Mouse (Mus musculus): Measurements from ENCODE around the gene Rgl2.

Rgl2 gene

DNA sequence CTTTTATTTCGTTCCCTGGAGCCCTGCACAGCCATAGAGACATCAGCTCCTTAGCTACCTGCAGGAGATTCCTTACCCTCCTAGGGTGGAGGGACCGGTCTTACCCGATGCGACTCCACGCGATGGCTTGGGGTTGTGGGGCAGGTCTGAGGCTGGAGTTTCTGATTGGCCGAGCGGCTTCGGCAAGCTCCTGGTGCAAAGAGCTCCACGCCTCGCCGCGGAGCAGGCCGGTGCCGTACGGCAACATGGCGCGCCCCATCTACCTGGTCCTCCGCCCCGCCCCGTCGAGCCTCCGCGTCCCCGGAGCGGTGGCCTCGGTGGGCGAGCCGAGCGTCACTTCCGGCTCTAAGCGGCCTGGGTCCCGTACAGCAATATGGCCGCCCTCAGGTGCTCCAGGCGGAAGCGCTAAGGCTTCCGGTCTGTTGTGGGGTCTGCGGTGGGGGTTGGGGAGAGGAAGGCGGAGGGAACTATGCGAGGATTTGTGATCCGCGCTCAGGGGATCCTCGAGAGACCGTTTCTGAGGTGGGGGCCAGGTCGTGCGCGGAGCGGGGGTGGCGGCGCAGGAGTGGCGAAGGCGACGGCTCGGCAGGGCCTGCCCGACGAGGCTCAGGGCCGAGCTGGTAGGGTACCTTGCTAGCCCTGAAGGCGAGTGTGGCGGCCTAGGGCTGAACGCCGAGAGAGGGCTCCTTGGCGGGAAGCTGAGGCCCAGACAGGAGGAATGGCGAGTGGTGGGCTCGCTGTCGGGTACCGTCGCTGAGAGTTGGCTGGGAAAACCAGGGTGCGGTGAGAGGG, 20.1 kb upstream of the Rgl2 start, which contains the start of gene Daxx:
TSS of gene Daxx (plus strand) at position 338 of the 792 bp plus-strand sequence.
- DNase-seq: peak; percentile 98

DNA sequence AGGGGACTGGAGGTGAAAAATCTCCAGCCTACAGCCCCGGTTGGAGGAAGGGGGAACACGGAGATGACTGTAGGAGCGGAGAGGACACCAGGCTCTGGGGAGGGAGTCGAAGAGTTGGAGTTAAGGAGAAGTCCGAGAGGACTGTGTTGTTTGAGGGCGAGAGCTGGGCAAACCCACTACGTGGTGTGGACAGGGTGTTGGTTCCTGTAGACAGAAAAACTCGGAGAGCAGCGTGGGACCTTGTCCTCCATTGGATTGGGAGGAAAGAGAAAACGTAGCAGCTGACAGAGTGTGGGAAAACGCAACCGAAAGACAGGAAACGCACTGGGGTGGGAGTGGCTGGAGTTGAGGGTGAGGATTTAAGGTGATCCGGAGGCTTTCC, 19.5 kb upstream of the Rgl2 start:
- no peak for DNase-seq

DNA sequence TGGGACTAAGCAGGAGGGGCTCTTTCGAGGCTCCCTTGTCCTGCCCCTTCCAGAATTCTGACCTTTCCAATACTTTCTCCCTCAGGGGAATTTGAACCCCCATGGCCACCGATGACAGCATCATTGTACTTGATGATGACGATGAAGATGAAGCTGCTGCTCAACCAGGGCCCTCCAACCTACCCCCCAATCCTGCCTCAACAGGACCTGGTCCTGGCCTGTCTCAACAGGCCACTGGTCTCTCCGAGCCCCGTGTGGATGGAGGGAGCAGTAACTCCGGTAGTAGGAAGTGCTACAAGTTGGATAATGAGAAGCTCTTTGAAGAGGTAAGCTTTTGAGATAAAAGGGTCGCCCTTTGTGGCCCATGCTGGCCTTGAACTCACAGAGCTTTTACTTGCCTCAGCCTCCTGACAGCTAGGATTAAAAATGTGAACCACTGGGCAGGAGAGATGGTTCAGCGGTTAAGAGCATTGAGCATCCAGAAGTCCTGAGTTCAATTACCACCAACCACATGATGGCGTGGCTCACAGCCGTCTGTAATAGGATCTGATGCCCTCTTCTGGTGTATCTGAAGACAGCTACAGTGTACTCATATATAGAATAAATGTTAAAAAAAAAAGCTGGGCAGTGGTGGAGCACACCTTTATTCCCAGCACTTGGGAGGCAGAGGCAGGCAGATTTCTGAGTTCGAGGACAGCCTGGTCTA, 18.8 kb upstream of the Rgl2 start:
- no peak for DNase-seq

DNA sequence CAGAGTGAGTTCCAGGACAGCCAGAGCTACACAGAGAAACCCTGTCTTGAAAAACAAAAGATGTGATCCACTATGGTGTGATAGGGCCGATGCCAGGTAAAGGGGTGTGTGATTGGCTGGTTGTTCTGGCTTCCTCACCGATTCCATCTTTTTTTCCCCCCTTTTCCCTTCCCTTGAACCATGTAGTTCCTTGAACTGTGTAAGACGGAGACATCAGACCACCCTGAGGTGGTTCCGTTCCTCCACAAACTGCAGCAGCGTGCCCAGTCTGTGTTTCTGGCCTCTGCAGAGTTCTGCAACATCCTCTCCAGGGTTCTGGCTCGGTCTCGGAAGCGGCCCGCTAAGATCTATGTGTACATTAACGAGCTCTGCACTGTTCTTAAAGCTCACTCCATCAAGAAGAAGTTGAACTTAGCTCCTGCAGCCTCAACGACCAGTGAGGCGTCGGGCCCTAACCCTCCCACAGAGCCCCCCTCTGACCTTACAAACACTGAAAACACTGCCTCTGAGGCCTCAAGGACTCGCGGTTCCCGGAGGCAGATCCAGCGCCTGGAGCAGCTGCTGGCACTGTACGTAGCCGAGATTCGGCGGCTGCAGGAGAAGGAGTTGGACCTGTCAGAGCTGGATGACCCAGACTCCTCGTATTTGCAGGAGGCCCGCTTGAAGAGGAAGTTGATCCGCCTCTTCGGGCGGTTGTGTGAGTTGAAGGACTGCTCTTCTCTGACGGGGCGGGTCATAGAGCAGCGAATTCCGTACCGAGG, 18.1 kb upstream of the Rgl2 start:
- no peak for DNase-seq

DNA sequence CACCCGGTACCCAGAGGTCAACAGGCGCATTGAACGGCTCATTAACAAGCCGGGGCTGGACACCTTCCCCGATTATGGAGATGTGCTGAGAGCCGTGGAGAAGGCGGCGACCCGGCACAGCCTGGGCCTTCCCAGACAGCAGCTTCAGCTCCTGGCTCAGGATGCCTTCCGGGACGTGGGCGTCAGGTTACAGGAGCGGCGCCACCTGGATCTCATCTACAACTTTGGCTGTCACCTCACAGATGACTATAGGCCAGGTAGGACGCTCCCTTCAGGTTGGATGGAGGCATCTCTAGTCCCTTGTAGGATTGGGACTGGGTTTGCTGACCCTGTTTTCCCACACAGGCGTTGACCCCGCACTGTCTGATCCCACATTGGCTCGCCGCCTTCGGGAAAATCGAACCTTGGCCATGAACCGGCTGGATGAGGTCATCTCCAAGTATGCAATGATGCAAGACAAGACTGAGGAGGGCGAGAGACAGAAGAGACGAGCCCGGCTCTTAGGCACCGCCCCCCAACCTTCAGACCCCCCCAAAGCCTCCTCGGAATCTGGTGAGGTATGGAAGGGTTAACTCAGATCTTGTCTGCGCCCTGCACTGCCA, 17.4 kb upstream of the Rgl2 start:
- no peak for DNase-seq

DNA sequence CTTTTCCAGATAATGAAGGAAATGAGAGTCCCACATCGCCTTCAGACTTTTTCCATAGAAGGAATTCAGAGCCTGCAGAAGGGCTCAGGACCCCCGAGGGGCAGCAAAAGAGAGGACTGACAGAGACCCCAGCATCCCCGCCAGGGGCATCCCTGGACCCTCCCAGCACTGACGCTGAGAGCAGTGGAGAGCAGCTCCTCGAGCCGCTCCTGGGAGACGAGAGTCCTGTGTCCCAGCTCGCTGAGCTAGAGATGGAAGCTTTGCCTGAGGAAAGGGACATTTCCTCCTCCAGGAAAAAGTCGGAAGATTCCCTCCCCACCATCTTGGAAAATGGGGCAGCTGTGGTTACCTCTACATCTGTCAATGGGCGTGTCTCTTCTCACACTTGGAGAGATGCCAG, 16.1 kb upstream of the Rgl2 start:
- DNase-seq: no peak

DNA sequence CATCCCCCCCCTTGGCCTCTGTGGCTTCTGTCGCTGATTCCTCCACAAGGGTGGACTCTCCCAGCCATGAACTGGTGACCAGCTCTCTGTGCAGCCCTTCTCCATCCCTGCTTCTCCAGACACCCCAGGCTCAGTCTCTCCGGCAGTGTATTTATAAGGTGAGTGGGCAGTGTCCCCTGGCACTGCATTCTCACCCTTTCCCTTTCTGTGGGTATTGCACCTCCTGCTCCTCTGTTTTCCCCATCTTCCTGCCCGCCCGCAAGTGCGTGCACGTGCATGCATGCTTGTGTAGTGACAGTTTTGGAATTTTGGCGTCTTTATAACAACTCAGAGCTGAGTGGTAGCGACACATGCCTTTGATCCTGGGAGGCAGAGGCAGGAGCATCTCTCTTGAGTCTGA, 15.4 kb upstream of the Rgl2 start:
- DNase-seq: no peak

DNA sequence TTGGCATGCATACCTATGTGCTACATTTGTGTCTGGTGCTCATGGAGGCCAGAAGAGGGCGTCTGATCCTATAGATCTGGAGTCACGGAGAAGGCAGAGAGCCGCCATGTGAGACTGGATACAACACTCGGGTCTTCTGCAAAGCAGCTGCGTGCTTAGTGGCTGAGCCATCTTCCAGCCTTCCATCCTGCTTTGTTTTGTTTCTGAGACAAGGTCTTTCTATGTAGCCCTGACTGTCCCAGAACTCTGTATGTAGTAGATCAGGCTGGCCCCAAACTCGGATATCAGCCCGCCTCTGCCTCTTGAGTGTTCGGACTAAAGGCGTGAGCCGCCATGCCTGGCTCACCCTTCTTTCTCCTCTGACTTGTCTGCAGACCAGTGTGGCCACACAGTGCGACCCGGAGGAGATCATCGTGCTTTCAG, 14.4 kb upstream of the Rgl2 start:
- no peak for DNase-seq

DNA sequence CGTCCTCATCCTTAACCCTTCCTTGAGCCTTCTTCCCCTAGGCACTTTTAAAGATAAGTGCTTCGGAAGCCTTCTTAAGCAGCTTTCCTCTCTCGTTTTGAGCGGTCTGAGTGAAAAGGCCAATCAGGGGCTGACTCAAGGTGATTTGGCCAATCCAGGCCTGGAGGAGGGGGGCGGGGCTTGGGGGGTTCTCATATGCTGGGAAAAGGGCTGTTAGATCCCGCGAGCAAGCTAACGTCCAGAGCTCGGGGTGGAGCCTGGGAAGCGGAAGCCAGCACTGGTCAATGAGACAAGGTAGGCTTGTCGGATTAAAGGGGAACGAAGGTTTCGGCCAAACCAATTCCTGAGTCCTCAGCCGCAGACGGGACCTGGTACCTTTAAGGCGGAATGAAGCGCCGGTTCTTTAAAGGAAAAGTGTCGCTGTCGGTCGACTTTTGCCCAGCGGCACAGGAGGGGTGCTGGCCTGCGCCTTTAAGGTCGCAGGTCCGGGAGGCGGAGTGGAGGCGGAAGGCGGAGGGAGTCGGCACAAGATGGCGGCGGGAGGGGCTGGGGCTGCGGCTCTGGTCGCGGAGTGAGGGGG, 13.6 kb upstream of the Rgl2 start, which contains the start of the genes Tapbp and Zbtb22:
TSS of gene Tapbp (plus strand) at position 229 of the 580 bp plus-strand sequence.
TSS of gene Zbtb22 (plus strand) at position 234 of the 580 bp plus-strand sequence.
- DNase-seq: peak; percentile 93

DNA sequence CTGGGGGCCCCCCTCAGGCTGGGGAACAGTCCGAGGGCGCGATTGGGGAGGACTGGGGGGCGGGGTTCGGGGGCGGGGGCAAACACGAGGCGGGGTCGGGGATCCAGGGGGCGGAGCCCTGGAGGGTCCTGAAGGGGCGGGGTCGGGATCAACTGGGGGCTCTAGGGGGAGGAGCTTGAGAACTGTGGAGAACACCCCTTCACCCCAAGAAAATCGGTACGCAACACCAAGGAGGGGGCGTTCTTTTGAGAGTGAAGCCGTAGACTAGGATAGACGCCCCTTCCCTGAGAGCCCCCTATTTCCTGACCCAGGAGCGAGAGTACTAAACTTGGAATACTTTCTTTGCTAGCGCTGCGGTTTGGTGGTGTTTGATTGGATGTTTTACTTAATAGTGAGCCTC, 13.0 kb upstream of the Rgl2 start:
- DNase-seq: no peak

DNA sequence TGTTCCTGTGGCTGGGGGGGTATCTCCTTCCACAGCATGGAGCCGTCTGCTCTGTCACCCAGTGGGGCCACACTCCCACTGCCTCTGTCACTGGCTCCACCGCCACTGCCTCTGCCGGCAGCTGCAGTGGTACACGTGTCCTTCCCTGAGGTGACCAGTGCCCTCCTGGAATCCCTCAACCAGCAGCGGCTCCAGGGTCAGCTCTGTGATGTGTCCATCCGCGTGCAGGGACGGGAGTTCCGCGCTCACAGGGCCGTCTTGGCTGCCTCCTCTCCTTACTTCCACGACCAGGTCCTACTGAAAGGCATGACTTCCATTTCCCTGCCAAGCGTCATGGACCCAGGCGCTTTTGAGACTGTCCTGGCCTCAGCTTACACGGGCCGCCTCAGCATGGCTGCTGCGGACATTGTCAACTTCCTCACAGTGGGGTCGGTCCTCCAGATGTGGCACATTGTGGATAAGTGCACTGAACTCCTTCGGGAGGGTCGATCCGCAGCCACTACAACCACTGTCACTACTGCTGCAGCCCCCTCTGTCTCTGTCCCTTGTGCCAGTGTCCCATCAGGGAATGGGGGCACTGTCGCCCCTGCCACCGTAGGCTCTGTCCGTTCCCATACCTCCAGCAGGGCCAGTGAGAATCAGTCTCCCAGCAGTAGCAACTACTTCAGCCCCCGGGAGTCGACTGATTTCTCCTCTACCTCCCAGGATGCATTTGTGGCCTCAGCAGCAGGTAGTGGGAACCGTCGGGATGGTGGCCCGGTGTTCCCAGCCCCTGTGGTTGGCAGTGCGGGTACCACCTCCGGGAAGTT, 12.3 kb upstream of the Rgl2 start:
- no peak for DNase-seq

DNA sequence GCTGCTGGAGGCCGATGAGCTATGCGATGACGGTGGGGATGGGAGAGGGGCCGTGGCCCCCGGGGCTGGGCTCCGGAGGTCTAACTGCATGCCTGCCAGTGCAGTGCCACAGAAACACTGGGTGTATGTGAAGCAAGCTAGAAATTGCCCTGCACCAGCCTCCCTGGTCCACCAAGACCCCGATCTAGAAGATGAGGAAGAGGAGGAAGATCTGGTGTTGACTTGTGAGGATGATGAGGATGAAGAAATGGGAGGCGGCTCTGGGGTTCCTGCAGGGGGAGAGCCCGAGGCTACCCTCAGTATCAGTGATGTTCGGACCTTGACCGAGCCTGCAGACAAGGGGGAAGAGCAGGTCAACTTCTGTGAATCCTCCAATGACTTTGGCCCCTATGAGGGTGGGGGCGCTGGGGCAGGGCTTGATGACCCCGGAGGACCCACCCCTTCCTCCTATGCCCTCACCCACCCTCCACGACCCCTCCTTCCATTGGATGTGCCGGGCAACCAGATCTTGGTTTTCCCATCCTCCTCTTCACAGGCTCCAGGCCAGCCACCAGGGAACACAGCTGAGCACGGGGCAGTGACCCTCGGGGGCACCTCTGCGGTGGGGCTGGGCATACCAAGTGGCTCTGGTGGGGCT, 11.6 kb upstream of the Rgl2 start:
- DNase-seq: no peak

DNA sequence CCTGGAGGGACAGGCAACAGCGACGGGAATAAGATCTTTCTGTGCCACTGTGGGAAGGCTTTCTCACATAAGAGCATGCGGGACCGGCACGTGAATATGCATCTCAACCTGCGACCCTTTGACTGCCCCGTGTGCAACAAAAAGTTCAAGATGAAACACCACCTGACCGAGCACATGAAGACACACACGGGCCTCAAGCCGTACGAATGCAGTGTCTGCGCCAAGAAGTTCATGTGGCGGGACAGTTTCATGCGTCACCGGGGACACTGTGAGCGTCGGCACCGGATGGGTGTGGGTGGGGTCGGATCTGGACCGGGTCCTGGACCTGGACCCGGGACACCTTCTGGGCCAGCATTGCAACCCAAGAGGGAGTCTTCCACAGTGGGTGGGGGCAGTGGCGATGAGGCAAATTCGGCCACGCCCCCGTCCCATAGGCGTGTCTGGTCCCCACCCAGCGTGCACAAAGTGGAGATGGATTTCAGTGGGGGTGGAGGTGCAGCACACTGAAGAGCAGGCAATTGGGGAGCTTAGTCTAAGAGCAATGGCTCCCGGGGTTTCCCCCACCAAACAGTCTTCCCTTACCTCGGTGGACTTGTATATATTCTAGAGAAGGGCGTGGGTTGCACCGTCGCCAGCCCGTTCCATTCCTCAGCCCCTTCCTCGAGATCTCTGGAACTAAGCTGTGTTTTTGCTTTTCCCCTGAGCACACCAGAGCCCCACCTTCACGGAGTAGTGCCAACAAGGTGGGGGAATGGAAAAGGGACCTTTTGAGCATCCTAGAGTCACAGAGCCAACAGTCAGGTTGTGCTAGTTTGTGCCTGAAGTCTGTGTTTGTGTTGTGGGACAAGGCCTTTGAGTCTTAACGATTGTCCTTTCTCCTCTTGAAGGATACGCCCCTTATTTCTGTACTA, 10.8 kb upstream of the Rgl2 start:
- no peak for DNase-seq

DNA sequence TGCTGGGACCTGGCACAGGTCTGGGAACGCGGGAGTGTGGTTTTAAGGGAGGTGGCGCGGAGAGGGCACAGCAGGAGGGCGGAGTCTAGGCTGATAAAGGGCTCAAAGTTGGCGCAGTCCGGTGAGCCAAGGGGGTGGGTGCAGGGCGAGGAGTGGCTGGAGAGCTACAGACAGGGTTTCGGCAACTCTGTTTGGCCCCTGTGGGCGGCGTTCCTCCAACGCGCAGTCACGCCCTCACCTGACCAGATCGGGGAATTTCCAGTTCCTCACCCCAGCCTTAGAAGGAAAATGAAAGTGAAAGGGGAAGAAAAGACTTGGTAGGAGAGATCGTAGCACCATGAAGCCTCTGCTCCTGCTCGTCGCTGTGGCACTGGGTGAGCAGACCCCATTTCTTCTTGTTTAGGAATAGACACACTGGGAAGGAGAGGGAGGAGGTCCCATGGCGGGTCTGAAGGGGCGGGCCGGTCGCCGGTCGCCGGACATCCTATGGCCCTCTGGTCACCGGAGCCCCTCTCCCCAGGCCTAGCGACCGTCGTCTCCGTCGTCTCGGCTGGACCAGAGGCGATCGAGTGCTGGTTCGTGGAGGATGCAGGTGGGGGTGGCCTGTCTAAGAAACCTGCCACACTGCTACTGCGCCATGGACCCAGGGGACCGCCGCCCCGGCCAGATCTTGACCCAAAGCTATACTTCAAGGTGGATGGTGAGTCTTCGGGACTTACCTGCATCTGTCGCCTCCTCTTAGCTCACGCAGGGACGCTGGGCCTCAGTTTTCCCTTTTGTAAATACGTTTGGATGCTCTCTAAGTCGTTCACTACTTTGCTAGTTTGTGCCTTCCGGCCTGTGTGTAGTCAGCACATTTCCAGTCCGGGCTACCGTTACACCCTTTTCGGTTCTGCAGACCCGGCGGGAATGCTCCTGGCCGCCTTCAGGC, 9.7 kb upstream of the Rgl2 start:
- peak; percentile 48 for DNase-seq

DNA sequence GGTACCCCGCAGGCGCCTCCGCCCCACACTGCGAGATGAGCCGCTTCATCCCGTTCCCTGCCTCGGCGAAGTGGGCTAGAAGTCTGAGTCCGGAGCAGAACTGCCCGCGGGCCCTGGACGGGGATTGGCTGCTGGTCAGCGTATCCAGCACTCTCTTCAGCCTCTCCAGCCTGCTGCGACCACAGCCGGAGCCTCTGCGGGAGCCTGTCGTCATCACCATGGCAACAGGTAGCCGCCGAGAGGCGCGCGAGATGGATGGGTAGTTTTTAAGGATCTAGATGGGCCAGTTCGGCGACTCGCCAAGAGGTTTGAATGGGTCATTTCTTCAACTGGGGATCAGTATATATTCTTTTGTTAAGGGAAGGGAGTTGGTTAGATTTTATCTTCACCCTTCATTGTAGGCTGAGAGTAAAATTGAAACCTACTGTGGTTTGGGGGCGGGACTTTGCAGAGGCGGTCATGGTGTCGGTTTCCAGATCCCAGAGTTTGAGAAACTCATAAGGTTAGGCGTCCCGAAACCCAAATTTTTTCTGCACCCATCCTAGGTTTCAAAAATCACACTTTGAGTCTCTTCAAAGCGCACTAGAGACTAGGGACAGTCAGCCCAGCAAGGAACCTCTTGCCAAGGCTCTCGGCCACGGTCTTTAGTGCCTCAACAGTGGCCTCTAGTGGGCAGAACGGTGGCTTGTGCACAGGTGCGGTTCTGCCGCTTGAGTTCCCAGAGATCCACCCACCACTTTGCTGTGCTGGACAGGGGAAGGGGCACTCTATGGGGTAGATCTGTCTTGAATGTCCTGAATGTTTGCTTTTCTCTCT, 8.9 kb upstream of the Rgl2 start:
- peak; percentile 80 for DNase-seq

DNA sequence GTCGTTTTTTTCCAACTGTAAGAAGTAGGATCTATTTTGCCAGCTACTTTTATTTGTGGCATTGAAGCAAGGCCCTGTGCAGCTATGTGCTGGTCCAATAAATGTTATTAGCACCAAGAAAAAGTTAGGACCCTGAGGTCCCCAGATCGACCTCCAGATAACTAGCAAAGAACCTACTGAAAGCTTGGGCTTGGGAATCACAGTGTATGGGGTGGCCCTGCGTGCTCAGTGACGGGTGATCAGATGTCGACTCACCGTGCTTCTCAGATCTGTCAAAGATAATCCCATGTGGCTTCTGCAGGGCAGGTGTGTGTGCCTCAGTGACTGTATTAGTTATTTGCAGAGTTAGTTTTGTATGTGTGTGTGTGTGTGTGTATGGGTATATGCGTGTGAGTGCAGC, 8.0 kb upstream of the Rgl2 start:
- DNase-seq: no peak

DNA sequence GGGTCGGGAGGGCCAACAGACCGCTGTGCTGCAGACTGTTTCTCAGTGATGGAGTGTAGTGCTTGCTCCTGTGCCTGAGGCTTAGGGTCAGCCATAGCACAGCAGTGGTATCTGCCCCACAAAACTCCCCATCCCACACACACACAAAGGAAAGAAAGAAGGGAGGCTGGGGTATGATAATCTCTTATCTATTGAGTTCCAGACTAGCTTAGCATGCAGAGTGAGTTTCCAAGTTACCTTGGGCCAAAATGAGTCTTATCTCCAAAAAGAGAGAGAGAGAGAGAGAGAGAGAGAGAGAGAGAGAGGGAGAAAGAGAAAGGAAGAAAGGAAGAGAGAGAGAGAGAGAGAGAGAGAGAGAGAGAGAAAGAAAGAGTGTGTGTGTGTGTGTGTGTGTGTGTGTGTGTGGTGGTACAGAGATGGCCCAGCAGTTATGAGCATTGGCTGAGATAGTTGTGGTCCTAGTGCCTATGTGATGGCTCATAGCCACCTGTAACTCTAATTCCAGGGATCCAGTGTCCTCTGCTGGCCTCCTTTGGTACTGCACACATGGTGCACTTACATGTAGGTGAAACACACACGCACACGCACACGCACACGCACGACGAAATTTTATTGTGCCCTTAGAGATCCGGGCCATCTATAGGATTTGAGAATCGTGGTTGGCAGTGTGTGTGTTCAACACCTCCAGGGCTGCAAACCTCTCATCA, 4.6 kb upstream of the Rgl2 start:
- peak; percentile 53 for DNase-seq

Measured in right cerebral cortex, postnatal 14 days (tissue).